Mouse (Mus musculus) embryonic facial prominence, embryonic 11.5 days (tissue): ENCODE results near the gene Got1. TPM values are rescaled to one million over a fixed set of nuclear protein-coding genes. Genes with fewer than 3 reads are reported as not detected.
"Not testable (repeated sequence)": the region's sequence is repeated elsewhere in the genome, so short reads cannot be mapped to it uniquely, and the experiment has no call there.

ENCODE experiments used
- ATAC-seq: fragments of 200-750 bp; cut with Nextera tagmentation; replicated peaks from 2 replicates; pipeline ENCODE4 v1.8.0; 2017; ENCODE audit warnings: low read depth; ENCODE audit not compliant: insufficient number of reproducible peaks, low FRiP score, low TSS enrichment
- DNase-seq: peaks from one replicate; pipeline ENCODE4 v3.0.0-alpha.2; 2015; ENCODE audit warnings: low spot score
- H3K27ac ChIP-seq: fragments of 300-500 bp; sonication (generic); replicated peaks from 2 replicates; pipeline ENCODE4 v1.5.1; 2014; ENCODE audit warnings: mild to moderate bottlenecking, low read depth, low read length, control low read depth
- H3K27me3 ChIP-seq: fragments of 300-500 bp; sonication (generic); 2 replicates; pipeline ENCODE4 v1.6.1; 2014; ENCODE audit warnings: mild to moderate bottlenecking, low read length, moderate library complexity, mixed read lengths; ENCODE audit not compliant: control insufficient read depth, insufficient read depth
- H3K36me3 ChIP-seq: fragments of 300-500 bp; sonication (generic); replicated peaks from 2 replicates; pipeline ENCODE4 v1.6.1; 2014; ENCODE audit warnings: low read depth, mild to moderate bottlenecking, low read length, moderate library complexity, mixed read lengths; ENCODE audit not compliant: control insufficient read depth, insufficient read depth
- H3K4me1 ChIP-seq: fragments of 300-500 bp; sonication (generic); 2 replicates; pipeline ENCODE4 v1.6.1; 2014; ENCODE audit warnings: low read length, mixed read lengths; ENCODE audit not compliant: control insufficient read depth, insufficient read depth
- H3K4me2 ChIP-seq: fragments of 300-500 bp; sonication (generic); 2 replicates; pipeline ENCODE4 v1.6.1; 2014; ENCODE audit warnings: low read depth, mild to moderate bottlenecking, control low read depth, low read length, moderate library complexity
- H3K4me3 ChIP-seq: fragments of 300-500 bp; sonication (generic); 2 replicates; pipeline ENCODE4 v1.5.1; 2014; ENCODE audit warnings: low read depth, low read length, control low read depth
- H3K9ac ChIP-seq: fragments of 300-500 bp; sonication (generic); replicated peaks from 2 replicates; pipeline ENCODE4 v1.6.1; 2014; ENCODE audit warnings: mild to moderate bottlenecking, control low read depth, low read length
- H3K9me3 ChIP-seq: fragments of 300-500 bp; sonication (generic); replicated peaks from 2 replicates; pipeline ENCODE4 v1.6.1; 2016; ENCODE audit warnings: mild to moderate bottlenecking, low read length, inconsistent platforms, mixed read lengths; ENCODE audit not compliant: control insufficient read depth
- WGBS: fragments of 180-500 bp; shearing (Covaris S2); extraction: QIAGEN DNeasy Blood & Tissue Kit; methylation state at CpG from one replicate; pipeline ENCODE4 v1.1.7; 2014; 5-methylcytosine and 5-hydroxymethylcytosine counted together
- polyA plus RNA-seq: library from polyadenylated mRNA; unstranded; fragments of >200 nt; fragmentation: Nextera tagmentation; extraction: Ambion mirVana; gene quantifications from 2 replicates; pipeline ENCODE4 v1.2.1, GENCODE M21; 2014

The Got1 gene
- polyA plus RNA-seq, 1 experiment from 2014 or later, result 46.3 TPM

GRCm38 (mm10) chr19:43494914-43495313, 29.5 kb downstream of the Got1 start:
- WGBS, result 9% methylated on average over 14 of the region's 14 CpGs
- peak overlapping the region; percentile 20; the same call in 1 of the 2 replicates for H3K4me3 ChIP-seq
- no peaks in the 10 kb centered on the region for H3K9me3 ChIP-seq
- no peaks in the 10 kb centered on the region for H3K36me3 ChIP-seq
- H3K4me2 ChIP-seq, result peak overlapping the region; percentile 42
- 0 out of 2 replicates have a peak overlapping the region, but pooled peaks have one; percentile 3 for H3K9ac ChIP-seq
- ATAC-seq, result 0 out of 2 replicates have a peak, but pooled peaks have one; percentile 32
- no peak overlapping the region for H3K27ac ChIP-seq
- no peaks in the 10 kb centered on the region for H3K27me3 ChIP-seq
- no peaks in the 10 kb centered on the region for H3K4me1 ChIP-seq
- peak; percentile 33 for DNase-seq

- Histone ChIP-seq H3K4me2 (no peak overlapping the region), H3K9me3 (no peaks in the 10 kb centered on the region), H3K4me1 (no peaks in the 10 kb centered on the region), H3K4me3 (no peak overlapping the region), H3K27ac (no peak overlapping the region), H3K36me3 (no peaks in the 10 kb centered on the region), H3K27me3 (no peaks in the 10 kb centered on the region), H3K9ac (no peak overlapping the region)
- DNase-seq (no peak), ATAC-seq (no peak)
- 85% methylated on average over 6 of the region's 6 CpGs for WGBS
Measured at GRCm38 (mm10) chr19:43493878-43494277, 30.5 kb downstream of the Got1 start.

- not testable (repeated sequence) for ATAC-seq, H3K9ac ChIP-seq, H3K27me3 ChIP-seq, H3K4me3 ChIP-seq, H3K4me2 ChIP-seq, DNase-seq, H3K36me3 ChIP-seq, H3K27ac ChIP-seq, H3K4me1 ChIP-seq, H3K9me3 ChIP-seq
- 71% methylated on average over 1 of the region's 1 CpGs for WGBS
Measured at GRCm38 (mm10) chr19:43493316-43493715, 31.1 kb downstream of the Got1 start.

- ATAC-seq, result no peak
- H3K4me1 ChIP-seq, result no peaks in the 10 kb centered on the region
- H3K27ac ChIP-seq, result no peak overlapping the region
- no peak overlapping the region for H3K4me3 ChIP-seq
- DNase-seq, result peak; percentile 73
- H3K9ac ChIP-seq, result no peak overlapping the region
- no peaks in the 10 kb centered on the region for H3K36me3 ChIP-seq
- no peaks in the 10 kb centered on the region for H3K27me3 ChIP-seq
- 43% methylated on average over 3 of the region's 3 CpGs for WGBS
- no peak overlapping the region for H3K4me2 ChIP-seq
- H3K9me3 ChIP-seq, result no peaks in the 10 kb centered on the region
Measured at GRCm38 (mm10) chr19:43487429-43487828, 37.0 kb downstream of the Got1 start.

GRCm38 (mm10) chr19:43480512-43480911, 43.9 kb downstream of the Got1 start:
- Histone ChIP-seq H3K4me1 (no peaks in the 10 kb centered on the region), H3K27ac (no peak overlapping the region), H3K4me3 (no peak overlapping the region), H3K4me2 (no peak overlapping the region), H3K27me3 (no peaks in the 10 kb centered on the region), H3K36me3 (no peaks in the 10 kb centered on the region), H3K9ac (no peak overlapping the region), H3K9me3 (no peaks in the 10 kb centered on the region)
- peak; percentile 42 for DNase-seq
- no peak for ATAC-seq
- WGBS, result 46% methylated on average over 9 of the region's 9 CpGs

- Histone ChIP-seq H3K4me3 (no peak overlapping the region), H3K36me3 (no peaks in the 10 kb centered on the region), H3K4me2 (no peak overlapping the region), H3K4me1 (no peaks in the 10 kb centered on the region), H3K27me3 (no peaks in the 10 kb centered on the region), H3K9me3 (no peaks in the 10 kb centered on the region), H3K9ac (no peak overlapping the region), H3K27ac (no peak overlapping the region)
- DNase-seq (peak; percentile 26), ATAC-seq (no peak)
- 64% methylated on average over 5 of the region's 5 CpGs for WGBS
Measured at GRCm38 (mm10) chr19:43479431-43479830, 45.0 kb downstream of the Got1 start.

- ATAC-seq (no peak), DNase-seq (peak; percentile 83)
- H3K27ac ChIP-seq, result no peak overlapping the region
- 20% methylated on average over 5 of the region's 5 CpGs for WGBS
- no peak overlapping the region for H3K9ac ChIP-seq
- H3K36me3 ChIP-seq, result no peaks in the 10 kb centered on the region
- no peak overlapping the region for H3K4me3 ChIP-seq
- H3K9me3 ChIP-seq, result no peaks in the 10 kb centered on the region
- no peaks in the 10 kb centered on the region for H3K4me1 ChIP-seq
- H3K4me2 ChIP-seq, result no peak overlapping the region
- H3K27me3 ChIP-seq, result no peaks in the 10 kb centered on the region
Measured at GRCm38 (mm10) chr19:43478891-43479290, 45.5 kb downstream of the Got1 start.

- Histone ChIP-seq H3K27ac (no peak overlapping the region), H3K4me2 (no peak overlapping the region), H3K27me3 (no peaks in the 10 kb centered on the region), H3K36me3 (no peaks in the 10 kb centered on the region), H3K4me3 (no peak overlapping the region), H3K9me3 (no peaks in the 10 kb centered on the region), H3K4me1 (no peaks in the 10 kb centered on the region), H3K9ac (no peak overlapping the region)
- DNase-seq (no peak), ATAC-seq (no peak)
- 81% methylated on average over 5 of the region's 5 CpGs for WGBS
Measured at GRCm38 (mm10) chr19:43477436-43477835, 47.0 kb downstream of the Got1 start.
